Mouse (Mus musculus): ENCODE measurements at regions not wholly inside any gene's neighbourhood (a gene's known extent, or its start where the extent isn't known, plus 50 kb on each side); places are given as distances from the start of the nearest gene placed in this dataset.
"Not testable (repeated sequence)": the region's sequence is repeated elsewhere in the genome, so short reads cannot be mapped to it uniquely, and the experiment has no call there.

DNA sequence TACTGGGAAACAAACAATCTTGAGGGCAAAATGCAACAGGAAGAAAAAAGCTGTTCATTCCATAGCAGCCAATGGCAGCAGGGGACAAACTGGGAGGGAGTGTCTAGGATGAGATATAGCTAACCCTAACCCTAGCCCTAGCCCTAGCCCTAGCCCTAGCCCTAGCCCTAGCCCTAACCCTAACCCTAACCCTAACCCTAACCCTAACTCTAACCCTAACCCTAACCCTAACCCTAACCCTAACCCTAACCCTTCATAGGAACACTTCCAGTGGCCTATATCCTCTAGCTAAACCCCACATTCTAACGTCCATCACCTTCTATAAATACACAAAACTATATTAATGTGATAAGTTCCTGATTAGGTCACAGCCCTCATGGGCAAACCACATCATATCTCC, 567.4 kb downstream of the Isl1 start:
- TF ChIP-seq EP300 (IDR thresholded peaks at IDR 0.05; ENCODE audit: insufficient read depth, low read depth, low read length); POLR2A (IDR thresholded peaks at IDR 0.05; ENCODE audit: insufficient read depth, low read length): not testable (repeated sequence)

Data from ES-Bruce4 (cell line).